Mouse (Mus musculus): ENCODE data around the gene Doc2g. TPM values are rescaled to one million over a fixed set of nuclear protein-coding genes. Genes with fewer than 3 reads are reported as not detected.
"Not testable (repeated sequence)": the region's sequence is repeated elsewhere in the genome, so short reads cannot be mapped to it uniquely, and the experiment has no call there.

Doc2g gene
- polyA plus RNA-seq, 1 experiment from 2014 or later, result 3.0 TPM

DNA sequence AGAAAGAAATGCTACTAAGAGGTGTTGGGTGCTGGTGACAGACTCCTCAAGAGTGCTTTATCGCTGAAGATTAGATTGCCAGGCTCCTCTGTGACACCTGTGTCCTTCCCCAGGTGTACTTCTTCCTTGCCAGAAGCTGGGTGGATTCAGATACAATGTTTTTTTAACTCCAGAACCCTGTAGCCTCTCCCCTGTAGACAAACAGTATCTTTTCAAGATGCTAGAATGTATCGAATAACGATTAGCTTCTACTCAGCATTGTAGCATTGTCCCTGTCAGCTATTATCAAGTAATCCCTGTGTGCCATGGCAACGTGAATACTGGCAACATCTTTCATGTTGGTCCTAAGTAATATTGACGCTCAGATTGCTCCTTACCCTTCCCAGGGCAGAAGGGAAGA is 30.6 kb downstream of the Doc2g start:
- no peak overlapping the region for H3K27ac ChIP-seq
- 73% methylated on average over 5 of the region's 5 CpGs for WGBS
- peaks cover 23% of the 10 kb centered on the region for H3K4me1 ChIP-seq (replicated peaks)
- H3K36me3 ChIP-seq, result peaks cover 12% of the 10 kb centered on the region
- no peaks in the 10 kb centered on the region for H3K9me3 ChIP-seq
- H3K27me3 ChIP-seq (ENCODE audit: insufficient read depth, poor library complexity, severe bottlenecking), result no peaks in the 10 kb centered on the region
- DNase-seq (ENCODE audit: low spot score), result no peak
- H3K4me3 ChIP-seq, result no peak overlapping the region

DNA sequence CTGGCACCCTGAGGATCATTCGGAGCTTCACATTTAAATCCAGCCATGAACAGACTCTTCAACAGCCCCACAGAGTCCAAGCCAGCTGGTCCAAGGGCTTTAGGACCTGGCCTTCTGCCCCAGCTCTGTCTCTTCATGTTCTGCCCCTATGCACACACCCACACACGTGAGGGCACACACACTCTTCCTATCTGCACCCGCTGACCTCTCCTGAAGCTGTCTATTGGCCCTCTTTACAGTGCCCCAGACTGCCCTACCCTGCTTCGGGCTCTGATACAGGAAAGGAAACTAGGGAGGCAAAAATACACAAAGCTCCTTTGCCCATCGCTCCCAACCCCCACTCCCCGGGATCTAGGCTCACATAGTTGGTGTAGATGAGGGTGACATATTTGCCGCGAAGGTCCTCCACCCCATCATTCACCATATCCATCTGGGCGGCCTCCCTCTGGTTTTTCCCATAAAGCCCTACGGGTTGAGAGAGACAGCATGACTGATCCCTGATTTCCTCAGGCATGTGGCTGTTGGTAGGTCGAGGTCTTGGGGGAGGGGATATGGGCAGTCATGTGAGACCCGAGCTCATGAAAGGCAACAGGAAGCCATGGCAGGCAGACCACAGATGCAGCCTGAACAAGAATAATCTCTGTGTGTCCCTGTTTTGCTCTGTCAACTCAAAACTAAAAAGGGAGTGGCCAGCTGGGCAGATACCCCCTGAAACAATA is 33.4 kb downstream of the Doc2g start:
- peaks cover 23% of the 10 kb centered on the region for H3K4me1 ChIP-seq (replicated peaks)
- H3K27me3 ChIP-seq (ENCODE audit: insufficient read depth, poor library complexity, severe bottlenecking), result no peaks in the 10 kb centered on the region
- peaks cover 12% of the 10 kb centered on the region for H3K36me3 ChIP-seq
- no peak for DNase-seq (ENCODE audit: low spot score)
- no peaks in the 10 kb centered on the region for H3K9me3 ChIP-seq
- peak overlapping the region; percentile 40; the same call in 1 of the 2 replicates for H3K27ac ChIP-seq
- peak overlapping the region; percentile 29 for H3K4me3 ChIP-seq
- 74% methylated on average over 12 of the region's 12 CpGs for WGBS

DNA sequence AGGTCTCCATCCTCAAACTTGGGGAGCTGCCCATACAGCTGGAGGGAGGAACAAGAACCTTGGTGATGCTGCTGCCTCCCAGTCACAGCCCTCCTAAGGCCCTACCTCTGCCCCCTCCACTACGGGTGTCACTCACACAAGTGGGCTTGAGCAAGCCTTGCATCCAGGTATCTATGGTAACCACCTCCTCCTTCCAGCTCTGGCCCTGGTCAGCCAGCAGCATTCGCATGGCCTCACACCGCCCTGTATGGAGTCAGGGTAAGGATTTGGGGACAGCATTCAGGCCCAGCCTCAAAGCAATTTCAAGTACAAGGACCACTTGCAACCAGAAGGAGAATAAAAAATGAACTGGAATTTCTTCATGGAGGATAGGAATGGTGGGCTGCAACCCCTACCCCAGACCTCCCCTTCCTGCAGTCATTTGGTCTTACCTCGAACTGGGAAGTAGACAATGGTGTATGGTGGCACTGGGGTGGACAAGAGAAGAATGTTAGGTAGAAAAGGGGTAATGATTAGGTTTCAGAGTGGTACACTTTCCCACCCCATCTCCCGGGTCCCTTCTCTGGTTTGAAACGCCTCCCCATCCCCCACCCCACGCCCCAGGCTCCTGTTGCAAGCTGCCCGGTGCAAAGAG is 34.2 kb downstream of the Doc2g start:
- peak overlapping the region; percentile 93 for H3K27ac ChIP-seq
- H3K36me3 ChIP-seq, result peaks cover 12% of the 10 kb centered on the region
- H3K4me3 ChIP-seq, result peak overlapping the region; percentile 64
- H3K4me1 ChIP-seq (replicated peaks), result peaks cover 23% of the 10 kb centered on the region
- not testable (repeated sequence) for H3K27me3 ChIP-seq (ENCODE audit: insufficient read depth, poor library complexity, severe bottlenecking); DNase-seq (ENCODE audit: low spot score); H3K9me3 ChIP-seq
- 27% methylated on average over 8 of the region's 8 CpGs for WGBS

DNA sequence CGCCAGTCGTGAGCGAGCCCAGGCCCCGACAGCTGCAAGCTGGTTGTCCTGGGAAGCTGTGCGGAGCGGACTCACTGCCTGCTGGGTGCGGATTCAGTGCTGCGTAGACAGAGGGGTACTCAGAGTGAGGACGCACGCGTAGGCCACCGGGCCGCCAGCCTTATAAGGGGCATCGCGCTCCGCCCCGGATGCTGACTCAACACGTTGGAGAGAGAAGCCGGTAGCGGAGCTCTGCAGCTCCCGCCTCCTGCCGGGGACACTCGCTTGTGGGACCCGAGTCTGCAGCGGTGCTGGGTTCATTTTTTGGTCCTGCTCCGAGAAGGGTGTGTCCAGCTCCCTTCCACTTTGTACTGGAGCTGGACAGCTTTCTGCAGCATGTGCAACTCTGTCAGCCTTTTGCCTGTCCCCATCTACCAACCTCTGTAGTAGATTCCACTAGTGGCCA is 34.7 kb downstream of the Doc2g start, which contains the start of gene Gstp1:
Gstp1 (minus strand) TSS at position 198 of the 445 bp plus-strand sequence.
- H3K9me3 ChIP-seq, result no peaks in the 10 kb centered on the region
- no peaks in the 10 kb centered on the region for H3K27me3 ChIP-seq (ENCODE audit: insufficient read depth, poor library complexity, severe bottlenecking)
- under 1% methylated on average over 26 of the region's 26 CpGs for WGBS
- H3K4me3 ChIP-seq, result peak within 1 kb of the TSS; percentile 64
- peaks cover 23% of the 10 kb centered on the region for H3K4me1 ChIP-seq (replicated peaks)
- peak within 1 kb of the TSS; percentile 93 for H3K27ac ChIP-seq
- DNase-seq (ENCODE audit: low spot score), result peak; percentile 83
- peaks cover 12% of the 10 kb centered on the region for H3K36me3 ChIP-seq

DNA sequence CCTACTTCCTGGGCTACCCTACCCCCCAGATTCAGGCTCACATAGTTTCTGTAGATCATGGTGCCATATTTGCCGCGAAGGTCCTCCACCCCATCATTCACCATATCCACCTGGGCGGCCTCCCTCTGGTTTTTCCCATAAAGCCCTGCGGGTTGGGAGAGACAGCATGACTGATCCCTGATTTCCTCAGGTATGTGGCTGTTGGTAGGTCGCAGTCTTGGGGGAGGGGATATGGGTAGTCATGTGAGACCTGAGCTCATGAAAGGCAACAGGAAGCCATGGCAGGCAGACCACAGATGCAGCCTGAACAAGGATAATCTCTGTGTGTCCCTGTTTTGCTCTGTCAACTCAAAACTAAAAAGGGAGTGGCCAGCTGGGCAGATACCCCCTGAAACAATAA is 37.8 kb downstream of the Doc2g start:
- 86% methylated on average over 5 of the region's 5 CpGs for WGBS
- DNase-seq (ENCODE audit: low spot score); H3K27ac ChIP-seq; H3K27me3 ChIP-seq (ENCODE audit: insufficient read depth, poor library complexity, severe bottlenecking); H3K4me3 ChIP-seq; H3K36me3 ChIP-seq; H3K9me3 ChIP-seq: not testable (repeated sequence)
- H3K4me1 ChIP-seq (replicated peaks), result peaks cover 24% of the 10 kb centered on the region

DNA sequence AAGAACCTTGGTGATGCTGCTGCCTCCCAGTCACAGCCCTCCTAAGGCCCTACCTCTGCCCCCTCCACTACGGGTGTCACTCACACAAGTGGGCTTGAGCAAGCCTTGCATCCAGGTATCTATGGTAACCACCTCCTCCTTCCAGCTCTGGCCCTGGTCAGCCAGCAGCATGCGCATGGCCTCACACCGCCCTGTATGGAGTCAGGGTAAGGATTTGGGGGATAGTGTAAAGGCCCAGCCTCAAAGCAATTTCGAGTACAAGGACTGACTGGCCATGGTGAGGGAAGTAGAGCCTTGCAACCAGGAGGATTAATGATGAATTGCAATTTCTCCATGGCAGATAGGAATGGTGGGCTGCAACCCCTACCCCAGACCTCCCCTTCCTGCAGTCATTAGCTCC is 38.4 kb downstream of the Doc2g start:
- not testable (repeated sequence) for H3K27me3 ChIP-seq (ENCODE audit: insufficient read depth, poor library complexity, severe bottlenecking); H3K9me3 ChIP-seq; H3K4me3 ChIP-seq; DNase-seq (ENCODE audit: low spot score); H3K36me3 ChIP-seq; H3K27ac ChIP-seq
- 72% methylated on average over 4 of the region's 4 CpGs for WGBS
- H3K4me1 ChIP-seq (replicated peaks), result peaks cover 19% of the 10 kb centered on the region

DNA sequence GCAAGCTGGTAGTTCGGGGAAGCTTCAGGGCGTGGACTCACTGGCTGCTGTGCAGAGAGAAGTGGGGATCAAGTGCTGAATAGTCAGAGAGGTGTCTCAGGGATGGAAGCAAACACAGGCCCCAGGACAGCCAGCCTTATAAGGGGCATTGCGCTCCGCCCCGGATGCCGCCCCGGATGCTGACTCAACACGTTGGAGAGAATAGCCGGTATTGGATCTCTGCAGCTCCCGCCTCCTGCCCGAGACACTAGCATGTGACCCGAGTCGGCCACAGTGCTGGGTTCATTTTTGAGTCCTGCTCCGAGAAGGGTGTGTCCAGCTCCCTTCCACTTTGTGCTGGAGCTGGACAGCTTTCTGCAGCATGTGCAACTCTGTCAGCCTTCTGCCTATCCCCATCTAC is 39.0 kb downstream of the Doc2g start:
- Histone ChIP-seq H3K27me3 (ENCODE audit: insufficient read depth, poor library complexity, severe bottlenecking) (no peaks in the 10 kb centered on the region), H3K4me3 (no peak overlapping the region), H3K4me1 (replicated peaks) (peaks cover 15% of the 10 kb centered on the region), H3K9me3 (no peaks in the 10 kb centered on the region), H3K27ac (no peak overlapping the region), H3K36me3 (no peaks in the 10 kb centered on the region)
- DNase-seq (ENCODE audit: low spot score), result no peak
- WGBS, result 79% methylated on average over 14 of the region's 14 CpGs

DNA sequence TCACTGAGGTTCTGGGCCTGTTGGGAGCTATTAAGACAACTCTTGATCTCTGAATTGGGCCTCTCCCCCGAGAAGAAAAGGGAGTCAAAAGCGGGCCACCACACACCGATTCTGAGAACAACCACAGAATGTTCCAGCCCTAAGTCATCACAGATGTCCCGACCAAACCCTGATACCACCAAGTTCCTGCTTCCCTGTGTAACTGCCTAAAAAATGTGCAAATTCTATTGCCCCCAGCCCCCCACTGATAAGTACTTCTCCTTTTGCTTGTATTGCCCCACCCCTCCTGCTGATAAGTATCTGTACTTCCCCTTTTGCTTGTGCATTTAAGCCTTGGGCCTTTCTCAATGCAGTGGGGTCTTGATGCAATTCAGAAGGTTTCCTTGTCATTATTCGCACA is 41.0 kb downstream of the Doc2g start:
- WGBS, result 91% methylated on average over 5 of the region's 5 CpGs
- not testable (repeated sequence) for H3K36me3 ChIP-seq; H3K9me3 ChIP-seq; H3K27me3 ChIP-seq (ENCODE audit: insufficient read depth, poor library complexity, severe bottlenecking); H3K4me1 ChIP-seq (replicated peaks); DNase-seq (ENCODE audit: low spot score); H3K27ac ChIP-seq; H3K4me3 ChIP-seq

DNA sequence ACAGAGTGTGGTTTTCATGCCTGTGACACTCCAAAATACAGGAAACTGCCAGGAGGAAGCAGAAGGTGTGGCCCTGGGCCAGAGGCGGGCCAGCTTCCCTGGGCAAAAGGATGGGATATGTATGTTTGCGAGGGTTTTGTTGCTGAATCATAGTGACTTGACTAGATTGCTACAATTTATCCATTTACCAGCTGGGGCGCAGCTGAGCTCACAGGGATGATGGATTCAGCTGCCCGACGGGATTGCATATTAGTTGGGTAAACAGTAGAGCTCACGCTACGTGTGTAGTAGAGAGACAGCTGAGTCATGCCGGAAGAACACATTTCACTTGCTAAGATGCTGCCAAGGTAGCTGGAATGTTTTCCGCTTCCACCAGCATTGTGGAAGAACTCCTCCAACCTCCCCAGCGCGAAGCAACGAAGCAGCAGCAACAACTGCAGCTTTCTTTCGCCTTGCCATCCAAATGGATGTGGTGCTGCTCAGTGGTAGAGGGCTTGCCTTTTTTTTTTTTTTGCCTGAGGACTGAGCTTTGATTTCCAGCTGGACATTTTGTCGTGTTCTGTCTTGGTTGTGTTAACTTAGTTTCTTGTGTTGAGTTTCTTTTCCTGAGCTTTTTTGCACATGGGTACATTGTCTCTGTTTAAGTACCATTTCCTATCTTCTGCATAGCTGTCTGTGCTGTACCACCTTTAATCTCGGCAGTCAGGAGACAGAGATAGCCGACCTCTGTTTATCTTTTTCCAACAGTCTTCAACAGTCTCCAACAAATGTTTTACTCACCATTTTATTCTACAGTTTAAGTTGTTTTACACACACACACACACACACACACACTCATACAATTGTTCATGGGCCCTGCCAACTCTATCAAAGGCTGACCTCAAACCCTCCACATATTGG is 43.1 kb downstream of the Doc2g start, which contains the start of gene Gstp2:
Gstp2 (minus strand) TSS at position 58 of the 900 bp plus-strand sequence.
- Histone ChIP-seq H3K9me3 (no peaks in the 10 kb centered on the region), H3K27me3 (ENCODE audit: insufficient read depth, poor library complexity, severe bottlenecking) (no peaks in the 10 kb centered on the region), H3K4me3 (no peak within 1 kb of the TSS), H3K27ac (no peak within 1 kb of the TSS), H3K4me1 (replicated peaks) (0 out of 2 replicates have a peak, but pooled peaks cover 2% of the 10 kb centered on the region), H3K36me3 (no peaks in the 10 kb centered on the region)
- 58% methylated on average over 16 of the region's 16 CpGs for WGBS
- peak; percentile 19 for DNase-seq (ENCODE audit: low spot score)

DNA sequence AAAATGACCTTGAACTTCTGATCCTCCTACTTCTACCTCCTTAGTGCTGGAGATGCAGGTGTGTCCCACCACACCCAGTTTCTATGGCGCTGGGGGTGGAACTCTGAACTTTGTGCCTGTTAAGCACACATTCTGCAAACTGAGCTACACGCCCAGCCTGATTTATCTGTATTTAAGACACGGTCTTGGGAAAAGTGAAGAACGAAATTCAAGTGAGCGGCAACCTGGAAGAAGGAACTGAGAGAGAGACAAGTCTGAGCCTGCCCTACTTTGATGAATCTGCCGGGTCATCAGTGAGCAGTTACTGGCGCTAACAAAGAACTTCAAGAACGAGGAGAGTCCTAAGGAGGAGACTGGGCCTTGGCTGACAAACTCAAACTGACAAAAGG is 43.7 kb downstream of the Doc2g start:
- Histone ChIP-seq H3K27ac (no peak overlapping the region), H3K36me3 (no peaks in the 10 kb centered on the region), H3K27me3 (ENCODE audit: insufficient read depth, poor library complexity, severe bottlenecking) (no peaks in the 10 kb centered on the region), H3K4me1 (replicated peaks) (0 out of 2 replicates have a peak, but pooled peaks cover 2% of the 10 kb centered on the region), H3K9me3 (no peaks in the 10 kb centered on the region), H3K4me3 (no peak overlapping the region)
- no peak for DNase-seq (ENCODE audit: low spot score)
- whole genome bisulfite sequencing, result 84% methylated on average over 8 of the region's 8 CpGs

DNA sequence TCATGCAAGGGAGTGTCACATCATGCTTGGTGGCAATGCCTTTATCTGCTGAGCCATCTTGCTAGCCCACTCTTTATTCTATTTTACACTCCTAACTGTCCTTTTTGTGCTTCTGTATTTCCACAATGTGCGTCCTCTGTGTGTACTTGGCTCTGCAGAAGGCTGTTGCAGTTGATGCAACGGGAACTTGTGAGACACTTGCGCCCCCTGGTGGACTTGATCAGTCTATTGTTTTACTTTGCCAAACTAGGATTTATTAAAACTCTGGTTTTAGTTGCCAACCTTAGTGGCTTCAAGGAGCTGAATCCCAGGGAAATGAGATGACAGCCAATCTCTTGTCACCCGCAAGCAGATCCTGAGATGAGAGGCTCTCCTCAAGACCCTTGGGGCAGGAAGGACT is 44.7 kb downstream of the Doc2g start:
- Histone ChIP-seq H3K27ac (no peak overlapping the region), H3K4me3 (no peak overlapping the region), H3K4me1 (replicated peaks) (0 out of 2 replicates have a peak, but pooled peaks cover 2% of the 10 kb centered on the region), H3K9me3 (no peaks in the 10 kb centered on the region), H3K27me3 (ENCODE audit: insufficient read depth, poor library complexity, severe bottlenecking) (no peaks in the 10 kb centered on the region), H3K36me3 (no peaks in the 10 kb centered on the region)
- WGBS, result 16% methylated on average over 4 of the region's 4 CpGs
- peak; percentile 75 for DNase-seq (ENCODE audit: low spot score)

DNA sequence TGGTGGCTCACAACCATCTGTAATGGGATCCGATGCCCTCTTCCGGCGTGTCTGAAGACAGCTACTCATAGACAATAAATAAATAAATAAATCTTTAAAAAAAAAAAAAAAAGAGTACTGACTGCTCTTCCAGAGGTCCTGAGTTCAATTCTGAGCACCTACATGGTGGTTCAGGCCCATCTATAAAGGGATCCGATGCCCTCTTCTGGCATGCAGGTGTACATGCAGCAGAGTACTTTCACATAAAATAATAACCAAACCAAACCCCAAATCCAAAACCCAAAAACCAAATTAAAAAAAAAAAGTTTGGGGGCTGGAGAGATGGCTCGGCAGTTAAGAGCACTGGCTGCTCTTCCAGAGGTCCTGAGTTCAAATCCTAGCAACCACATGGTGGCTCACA is 46.0 kb downstream of the Doc2g start:
- not testable (repeated sequence) for H3K36me3 ChIP-seq; H3K27me3 ChIP-seq (ENCODE audit: insufficient read depth, poor library complexity, severe bottlenecking); H3K27ac ChIP-seq; H3K9me3 ChIP-seq; DNase-seq (ENCODE audit: low spot score); H3K4me1 ChIP-seq (replicated peaks); H3K4me3 ChIP-seq
- 77% methylated on average over 5 of the region's 5 CpGs for WGBS

Data from hindbrain, embryonic 10.5 days (tissue).